Mouse (Mus musculus): ENCODE results near the gene Vmn1r185.
"Not testable (repeated sequence)": the region's sequence is repeated elsewhere in the genome, so short reads cannot be mapped to it uniquely, and the experiment has no call there.

The Vmn1r185 gene

DNA sequence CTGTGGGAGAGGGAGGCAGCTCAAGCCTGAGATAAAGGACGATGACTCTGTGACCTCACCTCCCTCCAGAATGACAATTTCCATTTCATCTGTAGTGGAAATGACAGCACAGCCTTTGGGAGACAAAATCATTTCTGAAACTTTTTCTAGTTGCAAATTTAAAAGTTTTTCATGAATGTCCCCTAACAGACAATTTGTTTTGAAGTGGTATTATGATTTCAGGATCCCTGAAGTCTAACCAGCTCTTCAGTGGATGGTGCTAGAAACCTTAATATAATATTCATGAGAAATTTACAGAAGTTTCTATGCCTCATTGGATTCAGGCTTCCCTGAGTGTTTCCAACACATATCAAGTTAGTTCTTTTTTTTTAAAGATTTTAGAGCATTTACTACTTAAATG is at the start of gene Vmn1r185:
Gene Vmn1r185 (minus strand): TSS at position 101 of the 400 bp plus-strand sequence.
- DNase-seq (ENCODE audit: low read depth in 1 of 2, low spot score in 2 of 2): not testable (repeated sequence)

DNA sequence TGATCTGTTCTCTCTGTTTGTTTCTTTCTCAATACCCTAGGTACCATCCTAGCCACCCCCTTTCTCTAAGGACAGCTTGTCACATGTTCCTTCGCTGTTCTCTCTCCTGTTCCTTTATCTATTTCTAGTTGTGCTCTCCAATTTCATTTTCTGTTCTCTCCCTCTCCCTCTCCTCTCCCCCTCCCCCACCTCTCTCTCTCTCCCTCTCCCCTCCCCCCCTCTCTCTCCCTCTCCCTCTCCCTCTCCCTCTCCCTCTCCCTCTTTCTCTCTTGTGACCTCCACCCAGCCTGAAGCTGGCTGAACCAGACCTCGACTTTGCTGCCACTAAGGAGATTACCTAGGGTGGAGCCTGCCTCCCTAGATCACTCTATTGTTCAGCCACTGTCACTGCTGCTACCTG is 49.2 kb upstream of the Vmn1r185 start:
- not testable (repeated sequence) for DNase-seq (ENCODE audit: low read depth in 1 of 2, low spot score in 2 of 2)

DNA sequence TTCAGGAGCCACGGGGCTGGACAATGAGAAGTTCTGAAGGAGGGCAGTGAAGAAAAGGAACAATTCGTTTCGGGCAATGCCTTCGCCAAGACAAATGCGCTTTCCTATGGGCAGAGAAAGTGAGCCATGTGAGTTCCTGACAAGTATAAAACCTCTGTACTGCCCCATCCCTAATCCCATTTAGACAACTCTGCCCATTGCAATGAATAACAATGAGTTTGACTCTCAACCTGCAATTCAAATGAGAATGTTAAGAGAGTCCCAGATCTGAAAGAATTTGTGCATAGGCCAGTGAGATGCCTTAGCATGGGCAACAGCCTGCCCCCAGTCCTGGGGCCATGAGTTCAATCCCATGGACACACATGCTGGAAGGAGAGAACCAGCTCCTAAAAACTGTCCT is 47.7 kb upstream of the Vmn1r185 start:
- DNase-seq (ENCODE audit: low read depth in 1 of 2, low spot score in 2 of 2): no peak

DNA sequence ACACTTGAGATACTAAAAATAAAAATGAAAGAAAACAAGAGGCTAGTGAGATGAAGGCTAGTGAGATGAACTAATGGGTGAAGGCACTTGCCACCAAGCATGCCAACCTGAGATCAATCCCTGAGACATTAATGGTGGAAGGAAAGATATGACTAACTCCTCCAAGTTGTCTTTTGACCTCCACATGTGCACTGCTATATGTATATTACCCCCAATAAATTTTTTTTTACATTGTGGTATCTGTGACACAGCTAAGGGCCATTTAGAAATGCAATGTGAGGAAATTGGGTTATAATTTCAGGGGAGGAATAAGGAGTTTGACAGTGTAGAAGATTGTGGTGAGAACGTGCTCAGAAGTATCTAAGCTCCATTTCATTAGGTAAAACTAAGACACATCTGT is 28.5 kb downstream of the Vmn1r185 start:
- DNase-seq (ENCODE audit: low read depth in 1 of 2, low spot score in 2 of 2): no peak

DNA sequence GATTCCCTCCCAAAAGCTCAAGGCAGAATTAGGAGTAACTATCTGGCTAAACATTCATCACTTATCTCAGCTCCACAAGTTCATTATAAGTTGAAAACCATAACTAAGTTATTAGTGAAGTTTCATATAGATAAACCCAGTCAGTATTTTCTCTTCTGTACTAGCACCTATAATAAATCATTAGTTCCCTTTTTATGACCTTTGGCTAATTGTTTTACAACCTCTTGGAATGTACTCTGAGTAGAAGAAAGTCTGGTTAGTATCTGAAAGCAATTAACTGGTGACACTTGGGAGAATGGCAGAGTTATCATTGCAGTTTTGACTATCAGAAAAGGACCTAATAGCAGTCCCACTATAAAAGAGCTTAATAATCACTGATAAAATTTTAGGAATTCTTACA is 29.2 kb downstream of the Vmn1r185 start:
- DNase-seq (ENCODE audit: low read depth in 1 of 2, low spot score in 2 of 2): no peak
